Mouse (Mus musculus) kidney, postnatal 36 days (tissue): ENCODE results near the gene Dnah6.

Experiments
- DNase-seq, 2 experiments: peaks; one replicate each; pipeline ENCODE4 v3.0.0; 2021 to 2022; ENCODE audit warnings: mixed read lengths in 2 of 2

Gene Dnah6

DNA sequence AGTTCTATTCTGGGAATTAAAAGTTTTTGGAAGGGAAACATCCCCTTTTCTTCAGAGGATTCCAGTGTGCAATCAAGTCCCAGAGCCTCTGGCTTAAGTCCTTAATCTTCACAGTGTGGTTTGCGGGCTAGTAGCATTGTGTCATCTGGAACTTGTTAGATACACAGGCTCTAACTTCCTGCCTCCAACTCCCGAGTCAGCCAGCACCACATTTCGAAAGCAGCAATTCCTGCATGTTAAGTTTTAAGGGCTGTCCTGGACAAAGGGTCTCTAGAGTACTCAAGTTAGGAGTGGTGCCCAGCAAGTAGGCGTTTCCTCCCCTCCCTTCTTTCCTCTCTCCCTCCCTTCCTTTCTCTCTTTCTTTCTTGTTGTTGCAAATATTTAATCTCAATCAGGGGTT, 7.0 kb upstream of the Dnah6 start:
- no peak for DNase-seq

DNA sequence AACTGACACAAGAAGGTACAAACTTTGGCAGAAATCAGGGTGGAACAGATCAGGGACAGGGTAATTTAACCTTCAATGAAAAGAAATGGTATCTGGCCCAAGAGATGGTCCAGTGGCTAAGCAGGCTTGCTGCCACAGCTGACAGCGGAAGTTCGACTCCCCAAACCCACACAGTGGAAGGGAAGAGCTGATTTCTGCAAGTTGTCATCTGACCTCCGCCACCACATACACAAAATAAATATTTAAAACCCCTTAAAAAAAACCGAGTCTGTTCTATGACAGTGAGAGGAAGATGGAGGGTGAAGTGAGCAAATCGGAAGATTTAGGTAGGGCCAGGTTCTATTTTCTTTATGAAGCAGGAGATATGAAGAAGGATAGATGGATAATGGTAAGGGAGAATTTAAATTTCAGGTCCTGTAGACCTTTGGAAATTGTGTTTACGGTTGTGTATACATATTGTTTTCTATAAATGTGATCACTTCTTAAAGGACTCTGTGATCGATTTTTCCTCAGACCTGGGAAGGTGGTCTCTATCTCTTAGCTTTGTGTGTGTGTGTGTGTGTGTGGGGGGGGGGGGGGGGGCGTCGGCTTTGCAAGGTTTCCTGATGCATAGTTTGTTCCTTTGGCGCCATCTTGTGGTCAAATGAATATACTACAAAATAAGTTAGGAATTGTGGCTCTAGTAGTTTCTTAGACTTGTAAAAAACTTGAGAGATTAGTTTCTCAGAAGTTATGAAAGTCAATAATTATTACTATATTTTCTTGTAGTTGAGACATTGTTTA, 6.1 kb upstream of the Dnah6 start:
- peak in 1 of 2 experiments; percentile 70 for DNase-seq

DNA sequence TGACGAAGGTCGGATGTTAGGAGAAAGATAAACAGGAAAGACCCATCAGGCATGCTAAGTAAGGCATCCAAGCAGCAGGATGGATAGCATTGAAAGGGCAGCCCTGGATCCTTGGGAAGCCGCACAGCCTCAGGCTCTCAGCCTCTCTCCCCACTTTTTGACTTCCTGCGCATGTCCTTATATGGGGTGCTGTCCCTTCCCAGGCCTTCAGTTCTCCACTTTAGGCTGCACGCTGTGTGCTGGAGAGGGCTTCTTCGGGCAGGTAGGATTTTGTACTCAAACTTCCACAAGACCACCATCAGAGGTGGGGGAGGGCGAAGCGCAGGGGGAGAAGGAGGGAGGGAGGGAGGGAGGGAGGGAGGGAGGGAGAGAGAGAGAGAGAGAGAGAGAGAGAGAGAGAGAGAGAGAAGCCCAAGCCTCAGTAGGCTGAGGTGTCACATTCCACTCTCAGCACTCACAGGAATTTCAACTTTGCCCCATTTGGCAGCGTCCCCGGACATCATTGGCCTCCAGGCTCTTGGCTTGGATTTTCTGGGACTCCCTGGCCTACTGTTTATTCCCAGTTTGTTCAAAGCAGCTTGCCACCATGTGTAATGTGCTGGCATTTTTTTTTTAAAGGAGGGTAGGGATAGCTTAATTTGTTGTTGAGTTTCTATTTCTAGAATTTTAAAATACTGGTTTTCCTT, 1.5 kb upstream of the Dnah6 start:
- DNase-seq, result peak; percentile 97 to 98

DNA sequence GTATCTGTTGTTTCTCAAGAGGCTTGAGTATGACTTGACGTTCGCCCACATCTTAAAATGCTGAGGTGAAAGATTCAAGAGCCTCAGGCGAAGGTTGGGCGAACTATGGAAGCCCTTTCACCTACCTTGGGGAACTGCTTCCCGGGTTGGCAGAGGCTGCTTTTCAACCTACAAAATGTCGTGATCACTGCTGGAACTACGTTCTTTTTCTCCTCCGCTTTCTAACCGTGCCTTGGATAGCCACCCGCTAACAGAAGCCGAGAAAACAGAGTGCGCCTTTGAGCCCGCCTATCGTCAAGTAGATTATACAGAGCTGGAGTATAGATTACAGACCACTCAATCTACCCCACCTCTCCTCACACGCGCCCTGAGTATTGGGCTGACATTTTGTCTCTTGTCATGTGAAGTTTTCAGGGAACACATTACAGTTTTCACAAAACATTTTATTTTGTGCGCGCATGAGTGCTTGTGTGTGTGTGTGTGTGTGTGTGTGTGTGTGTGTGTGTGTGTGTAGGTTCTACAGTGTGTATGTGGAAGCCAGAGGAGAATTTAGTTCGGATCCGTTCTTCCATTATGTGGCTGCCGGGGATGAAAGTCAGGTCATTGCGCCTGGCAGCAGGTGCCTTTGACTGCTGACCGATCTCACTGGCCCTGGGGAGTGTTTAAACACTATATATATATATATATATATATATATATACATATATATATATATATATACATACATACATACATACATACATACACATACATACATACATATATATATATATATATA, 696 bp upstream of the Dnah6 start:
- DNase-seq, result peak in 1 of 2 experiments; percentile 19

DNA sequence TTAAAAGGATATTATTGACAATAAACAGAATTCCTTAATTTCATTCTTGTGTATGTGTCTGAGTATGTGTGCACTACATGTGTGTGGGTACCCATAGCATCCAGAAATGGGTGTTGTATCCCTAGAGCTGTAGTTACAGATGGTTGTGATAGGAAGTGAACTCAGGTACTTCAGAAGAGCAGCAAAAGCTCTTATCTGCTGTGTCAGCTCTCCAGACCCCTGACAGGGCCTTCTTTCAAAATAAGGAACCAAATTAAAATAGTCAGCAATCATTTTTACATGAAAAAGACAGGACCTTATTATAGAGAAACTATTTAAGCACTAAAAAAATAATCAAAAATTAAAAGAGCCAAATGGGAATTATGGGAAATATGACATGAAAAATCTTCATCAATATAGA, 9.8 kb downstream of the Dnah6 start:
- no peak for DNase-seq

DNA sequence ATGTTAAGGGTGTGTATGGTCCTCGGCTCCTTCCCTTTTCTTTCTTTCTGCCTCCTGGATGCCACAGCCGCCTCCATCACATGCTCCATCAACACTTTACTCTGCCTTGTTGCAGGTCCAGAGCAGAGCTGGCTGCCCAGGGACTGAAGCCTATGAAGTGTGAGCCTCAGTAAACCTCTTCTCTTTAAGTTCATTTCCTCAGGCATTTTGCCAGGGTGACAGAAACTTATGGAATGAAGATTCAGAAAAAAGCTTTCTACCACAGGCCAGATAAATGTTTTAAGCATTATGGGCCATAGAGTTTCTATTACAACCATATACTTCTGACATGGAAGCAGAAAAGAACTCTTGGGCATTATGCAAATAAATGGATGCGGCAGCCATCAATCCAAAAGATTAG, 10.4 kb downstream of the Dnah6 start:
- no peak for DNase-seq

DNA sequence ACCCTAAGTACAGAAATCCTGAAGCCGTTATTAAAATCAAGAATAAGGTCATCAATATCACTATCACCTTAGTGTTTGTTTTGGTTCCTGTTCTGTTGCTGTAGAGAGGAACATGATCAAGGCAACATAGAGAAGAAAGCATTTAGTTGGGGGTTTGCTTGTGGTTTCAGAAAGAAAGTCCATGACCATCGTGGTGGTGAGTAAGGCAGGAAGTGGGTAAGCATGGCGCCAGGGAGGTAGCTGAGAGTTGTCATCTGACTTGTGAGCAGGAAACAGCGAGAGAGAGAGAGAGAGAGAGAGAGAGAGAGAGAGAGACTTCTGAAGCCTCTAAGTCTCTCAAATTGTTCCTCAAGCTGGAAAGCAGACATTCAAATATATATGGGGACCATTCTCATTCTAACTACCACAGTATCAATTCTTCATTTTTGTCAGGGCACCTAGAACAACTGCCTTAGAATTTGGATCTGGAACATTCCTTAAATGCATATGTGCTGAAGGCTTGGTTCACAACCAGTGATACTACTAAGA, 10.9 kb downstream of the Dnah6 start:
- no peak for DNase-seq

DNA sequence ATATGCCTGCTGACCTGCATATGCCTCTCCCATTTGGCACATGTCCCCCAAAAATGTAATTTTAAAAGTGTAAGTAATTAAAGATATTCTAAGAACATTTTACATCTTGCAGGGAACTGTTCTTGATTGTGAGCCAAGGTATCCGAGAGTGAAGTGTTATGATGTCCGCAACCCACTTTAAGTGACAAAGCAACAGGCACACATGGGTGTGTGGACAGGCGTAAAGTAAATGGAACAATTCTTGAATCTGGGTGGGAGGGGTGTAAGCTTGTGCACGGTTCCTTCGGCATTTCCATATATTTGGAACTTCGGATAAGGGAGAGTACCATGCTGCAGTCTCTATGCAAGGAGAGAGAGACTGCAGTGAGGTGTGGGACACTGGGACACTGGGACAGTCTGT, 11.9 kb downstream of the Dnah6 start:
- DNase-seq, result no peak

DNA sequence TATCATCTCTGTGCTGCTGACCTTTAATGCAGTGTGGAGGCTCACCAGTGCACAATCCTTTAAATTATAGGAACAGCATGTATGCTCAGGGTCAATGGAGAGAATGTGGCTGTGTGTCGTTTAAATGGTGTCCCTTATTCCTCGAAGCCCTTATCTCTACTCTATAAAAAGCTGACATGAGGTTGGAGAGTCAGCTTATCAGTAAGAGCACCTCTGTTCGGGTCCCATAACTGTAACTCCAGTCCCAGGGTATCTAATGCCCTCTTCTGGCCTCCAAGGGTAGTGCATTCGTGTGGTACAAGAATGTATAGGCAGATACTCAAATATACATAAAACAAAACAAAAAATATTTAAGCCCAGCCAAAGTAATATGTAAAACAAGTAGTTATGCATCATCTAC, 16.5 kb downstream of the Dnah6 start:
- DNase-seq, result peak in 1 of 2 experiments; percentile 36

DNA sequence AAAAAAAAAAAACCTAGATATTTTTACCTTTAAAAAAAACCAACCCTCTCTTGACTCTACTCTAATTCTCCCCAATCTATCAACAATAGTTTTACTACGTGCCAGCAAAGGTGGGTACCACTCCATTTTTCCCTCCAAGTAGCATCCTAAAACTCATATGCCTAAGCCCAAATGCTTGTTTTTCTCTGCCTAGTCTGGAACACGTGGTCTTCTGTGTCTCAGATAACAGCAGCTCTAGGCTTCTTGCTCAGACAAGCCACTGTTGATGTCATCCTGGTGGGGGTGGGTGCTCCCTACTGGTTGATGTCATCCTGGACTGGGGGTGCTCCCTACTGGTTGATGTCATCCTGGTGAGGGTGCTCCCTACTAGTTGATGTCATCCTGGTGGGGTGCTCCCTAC, 17.7 kb downstream of the Dnah6 start:
- no peak for DNase-seq

DNA sequence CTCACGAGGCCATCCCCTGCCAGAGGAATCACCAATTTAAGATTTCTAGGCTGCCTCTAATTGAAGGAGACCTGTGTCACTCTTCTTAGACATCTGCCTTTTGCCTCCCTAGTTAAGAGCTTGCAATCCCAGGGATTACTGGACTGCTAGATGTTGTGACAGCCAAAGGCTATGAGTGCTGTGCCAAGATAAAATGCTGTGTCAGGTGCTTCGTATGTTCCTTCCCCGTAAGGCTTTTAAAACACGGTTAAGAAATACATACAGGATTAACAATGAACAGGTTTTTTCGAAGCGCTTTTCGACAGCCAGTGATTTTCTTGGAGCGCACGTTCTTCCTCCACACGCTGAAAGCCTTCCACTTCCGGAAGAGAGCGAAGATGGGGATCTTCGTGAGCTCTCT, 26.2 kb downstream of the Dnah6 start:
- DNase-seq, result no peak

DNA sequence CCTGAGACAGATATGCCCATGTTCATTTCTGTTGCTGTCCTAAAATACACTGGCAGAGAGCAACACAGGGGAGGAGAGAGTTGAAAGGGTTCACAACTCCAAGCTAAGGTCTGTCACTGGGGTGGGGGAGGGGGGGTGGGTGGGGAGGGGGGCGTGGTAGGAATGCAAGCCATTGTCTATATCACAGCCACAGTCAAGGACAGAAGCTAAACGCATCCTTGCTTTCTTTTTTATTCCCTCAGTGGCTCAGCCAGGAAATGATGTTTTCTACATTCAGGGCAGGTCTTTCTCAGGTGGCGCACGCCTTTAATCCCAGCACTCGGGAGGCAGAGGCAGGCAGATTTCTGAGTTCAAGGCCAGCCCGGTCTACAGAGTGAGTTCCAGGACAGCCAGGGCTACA, 30.7 kb downstream of the Dnah6 start:
- DNase-seq, result no peak

DNA sequence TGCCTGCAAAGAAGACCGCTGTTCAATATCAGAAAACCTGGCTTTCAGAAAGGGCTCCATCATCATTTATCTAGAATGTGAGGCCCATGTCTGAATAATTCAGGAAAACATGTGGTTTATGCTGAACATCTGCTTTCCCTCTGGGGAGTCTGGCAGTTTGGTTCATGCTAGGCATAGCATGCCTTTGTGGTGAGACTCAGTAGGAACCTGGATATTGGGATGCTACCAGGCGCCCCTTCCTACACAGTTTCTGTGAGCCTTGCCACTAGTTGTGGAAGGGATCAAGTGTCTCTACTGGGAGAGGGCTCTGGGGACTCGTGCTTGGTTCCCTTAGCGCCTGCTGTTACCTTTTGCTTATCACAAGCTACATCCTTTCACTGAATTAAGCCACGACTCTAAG, 37.2 kb downstream of the Dnah6 start:
- no peak for DNase-seq

DNA sequence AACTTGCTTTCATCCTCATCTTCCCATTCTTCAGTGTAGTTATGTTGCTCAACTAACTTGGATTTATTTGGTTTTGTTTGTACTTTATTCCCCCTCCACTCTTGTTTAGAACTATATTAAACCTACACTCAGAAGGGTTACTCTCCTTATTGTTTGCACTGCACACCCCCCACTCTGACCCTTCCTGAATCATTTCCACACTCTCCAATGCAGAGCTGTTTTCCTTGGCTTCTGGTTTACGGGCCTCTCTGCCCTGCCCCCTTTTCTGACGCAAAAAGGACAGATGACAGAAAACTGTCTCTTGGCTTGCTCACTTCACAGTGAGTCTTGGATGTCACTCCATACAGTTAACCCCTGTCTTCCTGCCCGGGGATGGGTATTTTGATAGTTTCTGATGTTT, 38.5 kb downstream of the Dnah6 start:
- no peak for DNase-seq

DNA sequence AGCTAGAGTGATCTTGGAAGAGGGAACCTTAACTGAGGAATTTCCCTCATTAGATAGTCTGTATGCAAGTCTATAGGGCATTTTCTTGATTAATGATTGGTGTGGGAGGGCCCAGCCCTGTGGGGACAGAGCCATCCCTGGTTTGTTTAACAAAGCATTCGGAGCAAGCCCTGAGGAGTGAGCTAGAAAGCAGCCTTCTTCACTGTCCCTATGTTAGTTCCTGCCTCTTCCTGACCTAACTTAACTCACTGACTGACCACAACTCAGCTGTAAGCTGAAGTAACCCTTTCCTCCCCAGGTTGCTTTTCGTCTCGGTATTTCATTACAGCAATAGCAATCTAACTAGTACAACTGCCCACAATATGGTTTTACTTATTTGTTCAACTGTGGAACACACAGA, 39.0 kb downstream of the Dnah6 start:
- no peak for DNase-seq

DNA sequence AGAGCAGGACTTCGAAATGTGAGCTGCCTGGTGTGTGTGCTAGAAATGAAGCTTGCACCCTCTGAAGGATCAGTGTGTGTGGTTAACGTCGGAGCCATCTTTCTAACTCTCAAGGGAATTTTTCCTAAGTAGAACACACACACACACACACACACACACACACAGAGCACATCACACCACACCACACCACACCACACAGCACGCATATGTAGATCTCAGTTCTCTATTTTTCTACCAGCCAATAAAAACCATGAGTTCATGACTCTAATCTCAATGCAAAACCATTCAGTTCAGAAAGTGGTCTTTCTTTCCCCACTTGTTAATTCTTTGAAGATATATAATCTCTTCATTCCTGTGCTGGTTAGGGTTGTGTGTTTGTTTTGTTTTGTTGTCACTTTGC, 39.4 kb downstream of the Dnah6 start:
- DNase-seq, result no peak

DNA sequence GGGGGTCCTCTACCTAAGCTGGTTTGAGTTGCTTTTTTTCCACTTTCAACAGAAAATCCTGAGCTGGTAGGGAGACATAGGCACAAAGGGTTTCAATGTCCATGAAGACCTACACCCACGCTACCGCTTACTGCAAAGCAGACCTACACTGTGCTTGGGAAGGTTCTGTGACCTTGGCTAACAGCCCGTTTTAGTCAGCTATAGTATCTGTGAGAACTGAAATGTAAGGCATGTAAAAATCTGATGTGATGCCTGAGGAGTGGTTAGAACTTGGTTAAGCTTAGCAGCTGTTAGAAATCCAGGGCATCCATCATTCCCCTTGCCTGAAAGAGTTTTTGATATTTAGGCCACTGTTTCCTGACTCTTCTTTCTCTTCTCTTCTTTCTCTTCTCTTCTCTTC, 46.3 kb downstream of the Dnah6 start:
- no peak for DNase-seq

DNA sequence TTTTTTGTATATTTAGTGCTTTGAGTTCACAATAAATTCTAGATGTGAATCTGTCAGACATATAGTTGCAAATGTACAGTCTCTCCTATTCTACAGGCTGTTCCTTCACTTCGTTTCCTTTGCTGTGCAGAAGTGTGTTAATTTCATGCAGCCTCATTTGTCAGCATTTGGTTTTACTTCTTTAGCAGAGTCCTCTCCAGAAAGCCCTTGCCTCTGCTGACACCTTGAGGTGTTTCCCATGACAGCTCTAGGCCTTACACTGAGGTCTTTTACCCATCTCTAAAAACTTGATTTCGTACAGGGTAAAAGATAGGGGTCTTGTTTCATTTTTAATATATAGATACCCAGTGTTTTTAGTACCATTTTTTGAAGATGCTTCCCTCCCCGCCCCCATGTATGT, 54.2 kb downstream of the Dnah6 start:
- DNase-seq, result no peak

DNA sequence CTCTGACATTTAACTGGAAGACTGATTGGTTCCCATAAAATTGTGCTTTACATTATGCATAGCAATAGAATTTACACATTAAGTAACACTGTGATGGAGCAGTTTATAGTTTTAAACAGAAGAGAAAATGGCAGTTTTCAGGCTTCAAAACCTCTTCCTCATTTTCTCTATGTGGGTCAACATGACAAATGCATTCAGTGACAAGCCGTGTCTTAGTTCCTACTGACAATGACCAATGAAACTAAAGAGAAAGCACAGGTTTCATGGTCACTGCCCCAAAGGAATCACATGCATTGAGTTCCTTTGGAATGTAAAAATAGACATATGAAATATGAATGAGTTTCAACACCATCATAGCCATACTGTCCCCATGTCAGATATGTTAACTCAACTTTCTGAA, 58.5 kb downstream of the Dnah6 start:
- no peak for DNase-seq

DNA sequence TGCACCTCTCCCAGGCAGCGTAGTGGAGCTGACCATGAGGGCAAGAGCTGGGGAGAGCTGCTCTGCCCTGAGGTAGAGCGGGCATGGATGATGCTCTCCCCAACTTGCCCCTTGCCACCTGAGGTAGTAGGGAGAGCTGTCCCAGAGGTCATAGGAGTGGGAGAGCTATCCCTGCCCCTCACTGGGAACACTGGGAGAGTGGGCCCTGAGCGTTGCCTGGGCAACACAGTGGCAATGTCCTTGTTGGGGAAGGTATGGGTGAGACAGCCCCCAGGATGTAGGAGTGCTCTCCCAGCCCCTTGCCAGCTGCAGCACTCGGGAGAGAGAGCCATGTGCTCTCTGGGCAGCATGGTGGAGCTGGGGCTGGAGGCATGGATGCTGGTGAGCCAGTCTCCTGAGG, 60.1 kb downstream of the Dnah6 start:
- no peak for DNase-seq

DNA sequence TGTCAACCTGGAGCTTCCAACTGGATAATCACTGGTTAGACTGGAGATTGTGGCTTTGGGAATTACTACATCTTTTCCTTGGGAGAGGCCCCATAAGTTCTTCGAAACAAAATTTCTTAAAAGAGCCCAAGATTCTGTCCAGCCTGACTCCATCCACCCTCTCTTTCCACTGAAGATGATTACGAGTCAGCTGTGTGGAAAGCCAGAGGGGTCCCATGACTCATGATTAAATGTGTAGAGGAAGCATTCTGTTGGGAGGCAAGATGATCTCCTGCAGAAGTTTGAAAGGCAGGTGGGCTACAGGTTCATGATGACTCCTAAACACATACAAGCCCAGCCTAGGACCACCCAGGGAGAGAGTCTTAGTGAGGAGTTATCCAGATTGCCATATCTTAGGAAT, 66.0 kb downstream of the Dnah6 start:
- DNase-seq, result no peak

DNA sequence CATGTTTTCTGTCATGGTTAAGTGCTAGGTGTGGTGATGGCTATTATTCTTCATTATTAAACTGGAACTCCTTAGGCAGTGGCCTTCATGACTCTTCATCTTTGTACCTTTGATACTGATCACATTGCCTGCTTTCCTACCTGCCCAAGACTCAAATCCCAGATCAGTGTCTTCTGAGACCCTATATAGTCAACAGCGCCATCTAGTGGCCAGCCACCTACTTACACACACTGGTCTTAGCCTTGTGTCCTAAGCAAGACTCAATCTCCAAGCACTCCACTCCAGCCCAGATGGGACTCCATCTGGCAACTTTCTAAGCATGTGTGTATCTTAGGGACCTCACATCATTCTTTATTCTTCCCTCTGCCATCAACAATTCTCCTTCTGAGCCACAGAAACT, 67.8 kb downstream of the Dnah6 start:
- peak; percentile 80 to 93 for DNase-seq

DNA sequence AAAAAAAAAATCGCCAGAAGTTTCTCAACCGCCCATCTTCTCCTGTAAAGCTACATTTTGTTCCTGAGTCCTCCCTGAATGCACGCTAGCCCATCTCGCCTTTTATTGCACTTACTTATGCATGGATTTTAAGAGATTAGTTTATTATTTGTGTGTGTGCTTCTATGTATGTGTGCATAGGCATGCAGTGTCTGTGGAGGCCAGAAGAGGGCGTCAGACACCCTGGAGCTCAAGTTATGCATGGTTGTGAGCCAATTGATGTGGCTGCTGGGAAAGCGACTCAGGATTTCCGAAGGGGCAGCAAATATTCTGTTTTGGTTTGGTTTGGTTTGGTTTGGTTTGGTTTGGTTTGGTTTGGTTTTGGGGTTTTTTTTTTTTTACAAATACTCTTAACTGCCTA, 78.0 kb downstream of the Dnah6 start:
- no peak for DNase-seq

DNA sequence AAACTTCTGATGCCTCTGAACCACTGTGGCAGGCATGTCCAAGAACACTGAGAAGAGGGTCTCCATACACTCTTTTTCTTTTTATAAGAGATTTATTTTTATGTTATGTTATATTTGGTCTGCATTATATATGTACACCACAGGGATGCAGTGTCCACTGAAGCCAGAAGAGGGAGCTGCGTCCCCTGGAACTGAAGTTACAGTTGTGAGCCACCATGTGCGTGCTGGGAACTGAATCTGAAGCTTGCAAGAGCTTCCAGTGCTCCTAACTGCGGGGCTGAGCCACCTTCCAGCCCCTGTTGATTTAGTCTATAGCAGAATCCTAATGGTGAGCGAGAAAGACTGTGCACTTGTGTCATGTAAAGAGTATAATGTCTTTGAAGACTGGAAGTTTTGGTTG, 78.7 kb downstream of the Dnah6 start:
- no peak for DNase-seq
